Mouse (Mus musculus) CH12.LX (cell line): ENCODE data around the gene Mrm1.

ENCODE experiments used
- CTCF ChIP-seq, 2 experiments: IDR thresholded peaks in 1 of 2; conservative IDR thresholded peaks in 1 of 2; 2 replicates each; pipeline ENCODE4 v1.5.1; 2011 to 2012; ENCODE audit warnings: low read depth in 2 of 2, low read length in 2 of 2, improper control_type of control experiment in 1 of 2, inconsistent platforms in 1 of 2, mild to moderate bottlenecking in 1 of 2, moderate library complexity in 1 of 2
- E2F4 ChIP-seq: IDR thresholded peaks from 2 replicates; pipeline ENCODE4 v1.6.1; 2011; ENCODE audit warnings: low read depth, low read length, improper control_type of control experiment; ENCODE audit not compliant: insufficient replicate concordance
- EP300 ChIP-seq: IDR thresholded peaks from 2 replicates; pipeline ENCODE4 v1.6.1; 2011; ENCODE audit warnings: low read length, improper control_type of control experiment
- IRF4 ChIP-seq: IDR thresholded peaks from 2 replicates; pipeline ENCODE4 v1.6.1; 2014; ENCODE audit warnings: low read depth, mild to moderate bottlenecking, inconsistent platforms, low read length, improper control_type of control experiment
- MAFK ChIP-seq: IDR thresholded peaks from 2 replicates; pipeline ENCODE4 v1.6.1; 2011; ENCODE audit warnings: low read length, improper control_type of control experiment; ENCODE audit not compliant: insufficient replicate concordance
- NRF1 ChIP-seq: IDR thresholded peaks from 2 replicates; pipeline ENCODE4 v1.6.1; 2014; ENCODE audit warnings: low read depth, mild to moderate bottlenecking, inconsistent platforms, low read length, improper control_type of control experiment, moderate library complexity
- POLR2AphosphoS2 ChIP-seq: IDR thresholded peaks from 2 replicates; pipeline ENCODE4 v1.6.1; 2011; ENCODE audit warnings: low read depth, low read length, improper control_type of control experiment
- TCF12 ChIP-seq: IDR thresholded peaks from 2 replicates; pipeline ENCODE4 v1.6.1; 2014; ENCODE audit warnings: low read depth, mild to moderate bottlenecking, inconsistent platforms, low read length, improper control_type of control experiment
- ZKSCAN1 ChIP-seq: IDR thresholded peaks from 2 replicates; pipeline ENCODE4 v1.6.1; 2012; ENCODE audit warnings: low read depth, inconsistent platforms, low read length, improper control_type of control experiment, borderline replicate concordance
- ZMIZ1 ChIP-seq: IDR thresholded peaks from 2 replicates; pipeline ENCODE4 v1.6.1; 2012; ENCODE audit warnings: low read depth, mild to moderate bottlenecking, inconsistent platforms, low read length, improper control_type of control experiment
- ZNF384 ChIP-seq: IDR thresholded peaks from 2 replicates; pipeline ENCODE4 v1.6.1; 2012; ENCODE audit warnings: low read depth, low read length, improper control_type of control experiment, inconsistent platforms

DNA sequence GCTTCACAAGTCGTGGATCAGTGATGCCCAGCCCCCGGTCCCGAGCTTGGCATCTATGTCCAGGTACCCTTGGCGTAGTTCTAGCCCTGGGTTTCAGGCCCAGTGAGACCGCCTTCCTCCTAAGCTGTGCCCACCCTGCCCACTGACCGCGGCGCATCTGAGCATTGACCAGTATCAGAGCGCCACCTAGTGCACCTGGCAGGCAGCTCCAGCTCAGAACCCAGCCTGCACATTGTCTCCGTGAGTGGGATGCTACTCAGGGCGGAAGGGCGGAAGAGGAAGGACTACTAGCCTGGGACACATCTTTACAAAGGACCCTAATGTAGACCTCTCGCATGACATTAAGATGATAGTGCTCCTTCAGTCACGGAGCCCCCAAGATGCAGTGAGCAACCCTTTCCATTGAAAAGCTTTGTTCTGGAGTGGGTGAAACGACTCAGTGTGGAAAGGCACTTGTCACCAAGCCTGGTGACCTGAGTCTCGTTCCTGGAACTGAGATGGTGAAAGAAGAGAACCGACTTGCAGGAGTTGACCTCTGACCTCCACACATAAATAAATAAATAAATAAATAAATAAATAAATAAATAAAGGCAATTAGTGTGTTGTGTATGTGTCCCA, 24.7 kb downstream of the Mrm1 start:
- TF ChIP-seq NRF1 (peak; percentile 51; the same call in 1 of the 2 replicates), MAFK (no peak), CTCF (conservative IDR thresholded peaks at IDR 0.05 in 1 of 2, IDR thresholded peaks at IDR 0.05 in 1 of 2; ENCODE audit: low read depth in 2 of 2, low read length in 2 of 2) (peak; percentile 64 to 98), TCF12 (0 out of 2 replicates have a peak, but pooled peaks have one; percentile 38), ZNF384 (no peak), IRF4 (peak; percentile 54; the same call in 1 of the 2 replicates), ZMIZ1 (no peak), ZKSCAN1 (no peak), E2F4 (no peak), POLR2AphosphoS2 (no peak), EP300 (no peak)
